Mouse (Mus musculus) CH12.LX (cell line): ENCODE results near the gene Ank. TPM values are rescaled to one million over a fixed set of nuclear protein-coding genes. Genes with fewer than 3 reads are reported as not detected.

Experiments
- DNase-seq: peaks from one replicate; pipeline ENCODE4 v3.0.0-alpha.2; 2013; ENCODE audit errors: extremely low read depth
- H3K27ac ChIP-seq: 2 replicates; pipeline ENCODE4 v1.5.1; 2012; ENCODE audit warnings: low read depth, mild to moderate bottlenecking, control low read depth, moderate library complexity; ENCODE audit not compliant: insufficient read depth
- H3K27me3 ChIP-seq: replicated peaks from 2 replicates; pipeline ENCODE3; 2012; ENCODE audit warnings: inconsistent platforms
- H3K36me3 ChIP-seq, 2 experiments: replicated peaks in 1 of 2; 2 replicates each; pipeline versions ENCODE3 to v1.6.1; 2012; ENCODE audit warnings: inconsistent platforms in 1 of 2, low read length in 1 of 2, mild to moderate bottlenecking in 1 of 2, mixed read lengths in 1 of 2, moderate library complexity in 1 of 2; ENCODE audit not compliant: control insufficient read depth in 1 of 2, insufficient read depth in 1 of 2
- H3K4me1 ChIP-seq, 2 experiments: 2 replicates each; pipeline ENCODE4 v1.6.1; 2012; ENCODE audit warnings: inconsistent platforms in 1 of 2, moderate library complexity in 1 of 2; ENCODE audit not compliant: insufficient read depth in 2 of 2, control insufficient read depth in 1 of 2
- H3K4me2 ChIP-seq: 2 replicates; pipeline ENCODE4 v1.6.1; 2012; ENCODE audit warnings: low read depth, mild to moderate bottlenecking, control low read depth; ENCODE audit not compliant: poor library complexity, insufficient read depth, severe bottlenecking
- H3K4me3 ChIP-seq, 3 experiments: fragments of 150-350 bp in 1 of 3; sonication (generic) in 1 of 3; replicated peaks in 1 of 3; 2 replicates each; pipeline versions ENCODE3 to v1.5.1; 2011 to 2012; ENCODE audit warnings: low read depth in 2 of 3, low read length in 2 of 3, mild to moderate bottlenecking in 2 of 3, moderate library complexity in 2 of 3, control low read depth in 1 of 3, improper control_type of control experiment in 1 of 3, inconsistent platforms in 1 of 3, mixed read lengths in 1 of 3; ENCODE audit not compliant: poor library complexity in 1 of 3
- H3K79me2 ChIP-seq: replicated peaks from 2 replicates; pipeline ENCODE4 v1.6.1; 2012; ENCODE audit warnings: mild to moderate bottlenecking, moderate library complexity; ENCODE audit not compliant: control insufficient read depth, poor library complexity, insufficient read depth, severe bottlenecking; ENCODE audit errors: extremely low read depth
- H3K9ac ChIP-seq: 2 replicates; pipeline ENCODE4 v1.6.1; 2012; ENCODE audit warnings: low read depth, mild to moderate bottlenecking, control low read depth, moderate library complexity; ENCODE audit not compliant: insufficient read depth
- H3K9me3 ChIP-seq: replicated peaks from 2 replicates; pipeline ENCODE3; 2012; ENCODE audit warnings: low read length, inconsistent platforms, mixed read lengths
- CHD2 ChIP-seq: IDR thresholded peaks from 2 replicates; pipeline ENCODE4 v1.6.1; 2011; ENCODE audit warnings: low read length, improper control_type of control experiment
- CTCF ChIP-seq, 2 experiments: IDR thresholded peaks in 1 of 2; conservative IDR thresholded peaks in 1 of 2; 2 replicates each; pipeline ENCODE4 v1.5.1; 2011 to 2012; ENCODE audit warnings: low read depth in 2 of 2, low read length in 2 of 2, improper control_type of control experiment in 1 of 2, inconsistent platforms in 1 of 2, mild to moderate bottlenecking in 1 of 2, moderate library complexity in 1 of 2
- EP300 ChIP-seq: IDR thresholded peaks from 2 replicates; pipeline ENCODE4 v1.6.1; 2011; ENCODE audit warnings: low read length, improper control_type of control experiment
- ETS1 ChIP-seq: conservative IDR thresholded peaks from 2 replicates; pipeline ENCODE4 v1.6.1; 2012; ENCODE audit warnings: low read depth, mild to moderate bottlenecking, inconsistent platforms, low read length, improper control_type of control experiment, moderate library complexity
- IRF4 ChIP-seq: IDR thresholded peaks from 2 replicates; pipeline ENCODE4 v1.6.1; 2014; ENCODE audit warnings: low read depth, mild to moderate bottlenecking, inconsistent platforms, low read length, improper control_type of control experiment
- MAFK ChIP-seq: IDR thresholded peaks from 2 replicates; pipeline ENCODE4 v1.6.1; 2011; ENCODE audit warnings: low read length, improper control_type of control experiment; ENCODE audit not compliant: insufficient replicate concordance
- MAX ChIP-seq: IDR thresholded peaks from 2 replicates; pipeline ENCODE4 v1.6.1; 2011; ENCODE audit warnings: low read length, improper control_type of control experiment
- MXI1 ChIP-seq: IDR thresholded peaks from 2 replicates; pipeline ENCODE4 v1.6.1; 2011; ENCODE audit warnings: mild to moderate bottlenecking, low read depth, low read length, improper control_type of control experiment
- PAX5 ChIP-seq: IDR thresholded peaks from 2 replicates; pipeline ENCODE4 v1.6.1; 2012; ENCODE audit warnings: low read length, inconsistent platforms, mixed read lengths
- RAD21 ChIP-seq: IDR thresholded peaks from 2 replicates; pipeline ENCODE4 v1.6.1; 2011; ENCODE audit warnings: low read depth, mild to moderate bottlenecking, low read length, improper control_type of control experiment, moderate library complexity
- SMC3 ChIP-seq: IDR thresholded peaks from 2 replicates; pipeline ENCODE4 v1.6.1; 2011; ENCODE audit warnings: low read depth, low read length, improper control_type of control experiment
- TCF12 ChIP-seq: IDR thresholded peaks from 2 replicates; pipeline ENCODE4 v1.6.1; 2014; ENCODE audit warnings: low read depth, mild to moderate bottlenecking, inconsistent platforms, low read length, improper control_type of control experiment
- UBTF ChIP-seq: IDR thresholded peaks from 2 replicates; pipeline ENCODE4 v1.6.1; 2012; ENCODE audit warnings: low read depth, mild to moderate bottlenecking, inconsistent platforms, low read length, improper control_type of control experiment, moderate library complexity
- ZC3H11A ChIP-seq: IDR thresholded peaks from 2 replicates; pipeline ENCODE4 v1.6.1; 2012; ENCODE audit warnings: low read depth, mild to moderate bottlenecking, inconsistent platforms, low read length, improper control_type of control experiment
- ZMIZ1 ChIP-seq: IDR thresholded peaks from 2 replicates; pipeline ENCODE4 v1.6.1; 2012; ENCODE audit warnings: low read depth, mild to moderate bottlenecking, inconsistent platforms, low read length, improper control_type of control experiment
- dilution Hi-C: fragments of 300-500 bp; cut with MboI; formaldehyde crosslinking; loops from 2 replicates; pipeline ENCODE4 v1.14.3; 2020; ENCODE audit warnings: low sequenced_read_pairs; ENCODE audit not compliant: extremely low pct_unique_long_range_greater_than_20kb, extremely low pct_ligation_motif_present
- in situ Hi-C: fragments of 300-500 bp; cut with MboI; formaldehyde crosslinking; loops from 3 replicates; pipeline ENCODE4 v1.14.3; 2019; ENCODE audit warnings: low sequenced_read_pairs, low pct_ligation_motif_present, low pct_unique_long_range_greater_than_20kb, mixed read lengths
- polyA plus RNA-seq: library from polyadenylated mRNA; unstranded; fragments of >175 nt; gene quantifications from 2 replicates; pipeline ENCODE4 v1.2.1, GENCODE M21; 2012; ENCODE audit warnings: low read depth; ENCODE audit not compliant: insufficient read length
- total RNA-seq, 2 experiments: library from RNA; depleted of rRNA; stranded (reverse); fragments of 300-350 nt in 1 of 2; fragments of >200 nt in 1 of 2; gene quantifications; 2 replicates each; pipeline ENCODE4 v1.2.3; 2012 to 2014

Gene Ank
- total and polyA plus RNA-seq, 3 experiments: 4.6 to 12.4 (median 8.6) TPM

GRCm38 (mm10) chr15:27435409-27435808 is 31.1 kb upstream of the Ank start:
- DNase-seq: no peak
- Histone ChIP-seq H3K4me2 (no peak overlapping the region), H3K4me3 (no peak overlapping the region), H3K9me3 (no peaks in the 10 kb centered on the region), H3K36me3 (no peaks in the 10 kb centered on the region), H3K27me3 (no peaks in the 10 kb centered on the region), H3K9ac (no peak overlapping the region), H3K27ac (no peak overlapping the region), H3K4me1 (peaks cover 0 to 10% of the 10 kb centered on the region in 2 experiments; a peak in 2 of 4 replicates), H3K79me2 (no peaks in the 10 kb centered on the region)
- no peak for TF ChIP-seq SMC3
- no peak for TF ChIP-seq UBTF
- TF ChIP-seq MAFK: no peak
- no peak for TF ChIP-seq RAD21
- no peak for TF ChIP-seq MXI1
- no peak for TF ChIP-seq EP300
- TF ChIP-seq MAX: no peak
- dilution Hi-C loops (no loop called here), in situ Hi-C loops (no loop called here)

GRCm38 (mm10) chr15:27436194-27436593 is 30.3 kb upstream of the Ank start:
- dilution Hi-C loops: no loop called here
- H3K4me2 ChIP-seq: no peak overlapping the region
- in situ Hi-C loops: no loop called here
- H3K9me3 ChIP-seq: no peaks in the 10 kb centered on the region
- no peak overlapping the region for H3K9ac ChIP-seq
- H3K27ac ChIP-seq: no peak overlapping the region
- no peaks in the 10 kb centered on the region for H3K36me3 ChIP-seq
- H3K4me3 ChIP-seq: no peak overlapping the region
- DNase-seq: no peak
- no peak for TF ChIP-seq ZC3H11A
- no peak for TF ChIP-seq IRF4
- TF ChIP-seq ETS1: no peak
- no peaks in the 10 kb centered on the region for H3K27me3 ChIP-seq
- peaks cover 0 to 10% of the 10 kb centered on the region in 2 experiments; a peak in 2 of 4 replicates for H3K4me1 ChIP-seq
- no peaks in the 10 kb centered on the region for H3K79me2 ChIP-seq

GRCm38 (mm10) chr15:27441053-27441452 is 25.4 kb upstream of the Ank start:
- in situ Hi-C loops (no loop called here), dilution Hi-C loops (no loop called here)
- no peaks in the 10 kb centered on the region for H3K4me1 ChIP-seq
- H3K9ac ChIP-seq: no peak overlapping the region
- H3K27me3 ChIP-seq: no peaks in the 10 kb centered on the region
- no peak for DNase-seq
- H3K4me2 ChIP-seq: no peak overlapping the region
- H3K4me3 ChIP-seq: no peak overlapping the region
- no peaks in the 10 kb centered on the region for H3K79me2 ChIP-seq
- no peaks in the 10 kb centered on the region for H3K9me3 ChIP-seq
- H3K36me3 ChIP-seq: no peaks in the 10 kb centered on the region
- TF ChIP-seq CTCF (conservative IDR thresholded peaks at IDR 0.05 in 1 of 2, IDR thresholded peaks at IDR 0.05 in 1 of 2; ENCODE audit: low read depth in 2 of 2, low read length in 2 of 2): no peak
- TF ChIP-seq ZMIZ1: no peak
- no peak for TF ChIP-seq ZC3H11A
- no peak for TF ChIP-seq UBTF
- TF ChIP-seq PAX5: no peak
- TF ChIP-seq CHD2: no peak
- TF ChIP-seq TCF12: no peak
- H3K27ac ChIP-seq: no peak overlapping the region
